ENCODE assay signal across 29 mouse cellular contexts in genomic region chr2:120873192-120873591, GRCm38 (mm10). TPM values are rescaled to one million over a fixed set of nuclear protein-coding genes. Genes with fewer than 3 reads are reported as not detected.
DNase-seq lines count a peak whose midpoint lies in the region; TF ChIP-seq lines count a peak whose summit lies in the region.
"Had no signal": no experiment of that assay in that cellular context is flagged by ENCODE, and none has a peak within 500 bp of the region (broad histone marks: within the 10 kb centered on the region; RNA-seq: fewer than 3 reads in every experiment).

No protein-coding gene starts in this region.

- DNase-seq in layer of hippocampus, adult 2 months (ENCODE audit: low spot score in 2 of 2) = no peak
- DNase-seq in layer of hippocampus, postnatal 10 days (ENCODE audit: low spot score in 2 of 2) = no peak
- peak; percentile 30 for DNase-seq in right cerebral cortex, adult 18-20 months
- DNase-seq in right cerebral cortex, postnatal 14 days = no peak
- DNase-seq in thymus, postnatal 4 days = no peak
- DNase-seq in heart, postnatal 14 days = no peak
- DNase-seq: adrenal gland, postnatal 10 days; adrenal gland, postnatal 36 days; B cell, adult 2 months; cerebellum, adult 11 months; cerebellum, adult 2 months; cerebellum, adult 9-11 months; cerebellum, postnatal 25 days; embryo, embryonic 11 days; gastrocnemius, adult 2 months; gastrocnemius, postnatal 25 days; heart, adult 18-20 months; heart, postnatal 10 days; heart, postnatal 4 days had no signal

- TF ChIP-seq CTCF in layer of hippocampus, adult 2 months (conservative IDR thresholded peaks at IDR 0.05) = no peak
- no peak for TF ChIP-seq CTCF in cortical plate, adult 2 months (IDR thresholded peaks at IDR 0.05; ENCODE audit: extremely low read depth, insufficient read depth, low read length)

- peaks cover 11% of the 10 kb centered on the region for H3K4me1 ChIP-seq in cortical plate, adult 2 months (ENCODE audit: control insufficient read depth, insufficient read depth, low read length)
- H3K4me1 ChIP-seq: embryonic facial prominence, embryonic 10.5 days; embryonic facial prominence, embryonic 13.5 days; forebrain, embryonic 12.5 days had no signal

- intact Hi-C loops in heart, postnatal 14 days (cut with DNase I) = no loop called here

- H3K4me3 ChIP-seq in layer of hippocampus, adult 2 months = no peak overlapping the region
- H3K4me3 ChIP-seq in cortical plate, adult 2 months (ENCODE audit: insufficient read depth, low read length) = no peak overlapping the region
- H3K4me3 ChIP-seq: embryonic facial prominence, embryonic 10.5 days; embryonic facial prominence, embryonic 13.5 days; erythroblast, embryonic 14.5 days; forebrain, embryonic 12.5 days; forebrain, embryonic 15.5 days; gastrocnemius, adult 2 months; heart, embryonic 12.5 days; heart, embryonic 15.5 days had no signal

- TF ChIP-seq POLR2A in cortical plate, adult 2 months (IDR thresholded peaks at IDR 0.05; ENCODE audit: extremely low read depth, insufficient read depth, low read length) = no peak

- peak overlapping the region; percentile 78 for H3K27ac ChIP-seq in layer of hippocampus, adult 2 months
- H3K27ac ChIP-seq in cortical plate, adult 2 months (ENCODE audit: insufficient read depth, low read length) = 0 out of 2 replicates have a peak overlapping the region, but pooled peaks have one; percentile 12
- H3K27ac ChIP-seq: embryonic facial prominence, embryonic 10.5 days; embryonic facial prominence, embryonic 13.5 days; forebrain, embryonic 12.5 days; forebrain, embryonic 15.5 days; gastrocnemius, adult 2 months; hindbrain, embryonic 14.5 days; hindbrain, postnatal 0 days had no signal

RNA-seq across cellular contexts. Expression of gene Ttbk2, which starts 22.8 kb away (rescaled TPM):
- total RNA-seq in layer of hippocampus, adult 2 months (2021) = 10 to 100 TPM; 70.6 to 71.4 TPM
- total RNA-seq in layer of hippocampus, postnatal 10 days (2021) = 10 to 100 TPM; 61.0 to 69.1 TPM
- 20.5 and 21.3 TPM in 2 replicates for polyA plus RNA-seq in cortical plate, adult 2 months (2012; rRNA removed)
- 10 to 100 TPM; 12.0 to 14.3 TPM for total RNA-seq in heart, postnatal 14 days (2021)

RNA-seq across cellular contexts. Expression of gene Cdan1, which starts 23.3 kb away (rescaled TPM):
- total RNA-seq in layer of hippocampus, adult 2 months (2021) = 10 to 100 TPM; 24.0 to 38.2 TPM
- 10 to 100 TPM; 26.6 to 30.8 TPM for total RNA-seq in layer of hippocampus, postnatal 10 days (2021)
- 30.6 and 31.6 TPM in 2 replicates for polyA plus RNA-seq in cortical plate, adult 2 months (2012; rRNA removed)
- total RNA-seq in heart, postnatal 14 days (2021) = 10 to 100 TPM; 15.7 to 17.1 TPM

Comparison
In these comparisons a context has a peak if more than half of its experiments do, and no peak if none do; other contexts are left out.
1. RNA of gene Ttbk2, which starts 22.8 kb away (total RNA-seq): 70.6 to 71.4 TPM in layer of hippocampus, adult 2 months and 61.0 to 69.1 TPM in layer of hippocampus, postnatal 10 days; 12.0 to 14.3 TPM in heart, postnatal 14 days; every median in the first group is over 4 times any median in the second.